Mouse (Mus musculus): ENCODE measurements around the gene Nsg2. TPM values are rescaled to one million over a fixed set of nuclear protein-coding genes. Genes with fewer than 3 reads are reported as not detected.

Gene Nsg2
- polyA plus RNA-seq, 1 experiment from 2014 or later, result 366 TPM

DNA sequence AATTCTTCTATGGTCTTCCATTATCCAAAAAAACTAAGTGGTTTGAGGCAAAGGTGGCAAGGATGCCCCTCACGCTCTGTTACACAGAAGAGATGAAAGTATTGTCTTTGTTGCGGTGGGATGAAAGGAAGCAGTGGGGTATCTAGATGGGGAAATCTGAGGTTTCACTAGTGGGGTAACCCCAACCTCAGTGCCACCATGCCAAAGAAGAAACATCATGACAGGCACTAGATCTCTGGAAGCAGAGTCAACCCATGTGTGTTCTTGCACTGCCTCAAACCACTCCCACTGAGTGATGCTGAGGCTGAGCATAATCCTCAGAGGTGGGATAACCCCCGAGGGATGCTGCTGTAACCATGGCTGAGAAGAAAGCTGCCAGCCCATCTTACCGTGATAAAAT lies 95.5 kb downstream of the Nsg2 start:
- Histone ChIP-seq H3K27me3 (no peaks in the 10 kb centered on the region), H3K36me3 (no peaks in the 10 kb centered on the region), H3K9me3 (no peaks in the 10 kb centered on the region), H3K4me2 (no peak overlapping the region), H3K4me3 (no peak overlapping the region), H3K9ac (no peak overlapping the region), H3K4me1 (replicated peaks) (peaks cover 5% of the 10 kb centered on the region), H3K27ac (replicated peaks) (no peak overlapping the region)
- ATAC-seq (ENCODE audit: low read depth), result no peak
- 86% methylated on average over 4 of the region's 4 CpGs for WGBS

DNA sequence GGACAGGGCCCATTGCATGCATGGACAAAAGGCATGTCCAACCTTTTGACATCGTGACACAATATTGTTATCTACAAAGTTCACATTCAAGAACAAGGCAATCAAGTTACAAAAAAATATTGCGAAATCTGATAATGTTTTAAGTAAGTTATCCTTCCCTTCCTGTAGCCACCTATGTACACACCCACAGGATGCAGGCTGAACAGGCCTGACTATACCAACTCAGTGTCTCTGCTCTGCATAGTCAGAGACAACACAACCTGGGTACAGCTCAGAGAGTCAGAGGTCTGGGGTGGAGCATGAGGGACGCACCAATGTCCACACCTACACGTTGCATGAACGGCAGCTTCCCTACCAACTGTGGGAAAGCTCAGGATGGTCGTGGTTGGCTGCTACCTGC lies 96.1 kb downstream of the Nsg2 start:
- no peak for ATAC-seq (ENCODE audit: low read depth)

DNA sequence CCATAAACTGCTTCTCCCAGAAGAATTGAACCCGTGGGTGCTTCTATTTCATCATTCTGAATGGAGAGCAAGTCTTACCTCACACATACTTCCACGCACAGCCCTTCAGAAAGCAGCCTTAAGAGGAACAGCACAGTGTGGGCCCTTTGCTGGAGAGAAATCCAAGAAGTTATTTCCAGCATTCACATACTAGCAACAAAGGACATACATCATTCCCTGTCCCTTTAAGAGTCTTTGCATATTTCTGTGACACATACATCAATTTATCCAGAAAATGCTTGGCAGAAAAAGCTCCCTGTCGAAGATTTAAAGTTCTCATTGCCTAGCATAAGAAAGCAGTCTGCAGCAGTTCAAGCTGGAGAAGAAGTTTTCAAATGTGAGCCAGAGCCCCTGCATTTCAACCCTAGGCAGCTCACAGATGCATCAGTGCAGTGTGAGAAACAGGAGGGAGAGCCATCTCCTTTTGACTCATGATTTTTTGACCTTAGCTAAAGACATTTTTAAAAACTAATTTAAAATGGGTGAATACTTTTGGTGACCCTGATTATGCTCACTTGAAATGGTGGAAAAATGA lies 100.9 kb downstream of the Nsg2 start:
- Histone ChIP-seq H3K9me3 (no peaks in the 10 kb centered on the region), H3K4me3 (no peak overlapping the region), H3K36me3 (no peaks in the 10 kb centered on the region), H3K4me1 (replicated peaks) (peaks cover 29% of the 10 kb centered on the region), H3K27ac (replicated peaks) (no peak overlapping the region), H3K9ac (no peak overlapping the region), H3K4me2 (no peak overlapping the region), H3K27me3 (no peaks in the 10 kb centered on the region)
- no peak for ATAC-seq (ENCODE audit: low read depth)
- WGBS, result 24% methylated on average over 3 of the region's 3 CpGs

More for the DNA sequence above, 96.1 kb downstream of the Nsg2 start:
- Histone ChIP-seq H3K4me3 (no peak overlapping the region), H3K9ac (no peak overlapping the region), H3K27ac (replicated peaks) (no peak overlapping the region), H3K36me3 (no peaks in the 10 kb centered on the region), H3K4me1 (replicated peaks) (peaks cover 7% of the 10 kb centered on the region), H3K27me3 (no peaks in the 10 kb centered on the region), H3K4me2 (no peak overlapping the region), H3K9me3 (no peaks in the 10 kb centered on the region)
- 92% methylated on average over 6 of the region's 6 CpGs for WGBS

DNA sequence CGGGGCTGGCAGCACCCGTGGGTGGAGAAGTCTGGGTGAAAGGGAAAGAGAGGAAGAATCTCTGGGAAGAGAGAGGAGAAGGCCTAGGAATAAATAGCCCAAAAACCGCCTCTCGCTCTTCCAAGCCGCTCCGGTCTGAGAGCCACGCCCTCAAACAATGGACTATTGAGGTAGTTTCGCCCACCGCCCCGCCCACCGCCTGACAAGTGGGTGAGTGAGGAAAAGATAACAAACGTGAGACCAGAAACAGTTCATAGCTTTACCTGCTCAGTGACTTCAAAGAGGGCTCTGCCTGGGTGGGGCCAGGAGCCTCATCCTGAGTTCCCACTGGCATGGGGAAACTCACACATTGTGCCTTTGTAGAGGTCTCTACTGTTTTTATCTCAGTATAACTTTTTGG lies 102.7 kb downstream of the Nsg2 start:
- WGBS, result 9% methylated on average over 12 of the region's 12 CpGs
- H3K27ac ChIP-seq (replicated peaks), result no peak overlapping the region
- peaks cover 42% of the 10 kb centered on the region for H3K4me1 ChIP-seq (replicated peaks)
- peak overlapping the region; percentile 2; the same call in 1 of the 2 replicates for H3K9ac ChIP-seq
- H3K4me2 ChIP-seq, result peak overlapping the region; percentile 32
- no peak for ATAC-seq (ENCODE audit: low read depth)
- H3K36me3 ChIP-seq, result no peaks in the 10 kb centered on the region
- no peaks in the 10 kb centered on the region for H3K9me3 ChIP-seq
- no peaks in the 10 kb centered on the region for H3K27me3 ChIP-seq
- no peak overlapping the region for H3K4me3 ChIP-seq

- Histone ChIP-seq H3K9me3 (no peaks in the 10 kb centered on the region), H3K27me3 (no peaks in the 10 kb centered on the region), H3K4me3 (no peak overlapping the region), H3K9ac (no peak overlapping the region), H3K27ac (replicated peaks) (no peak overlapping the region), H3K4me2 (no peak overlapping the region), H3K36me3 (no peaks in the 10 kb centered on the region), H3K4me1 (replicated peaks) (peaks cover 52% of the 10 kb centered on the region)
- 68% methylated on average over 9 of the region's 9 CpGs for WGBS
- no peak for ATAC-seq (ENCODE audit: low read depth)
These were observed 104.3 kb downstream of the Nsg2 start for GRCm38 (mm10) chr11:32104406-32105116.

- peak; percentile 73 for ATAC-seq (ENCODE audit: low read depth)
- Histone ChIP-seq H3K4me3 (no peak overlapping the region), H3K9me3 (no peaks in the 10 kb centered on the region), H3K36me3 (no peaks in the 10 kb centered on the region), H3K9ac (peak overlapping the region; percentile 35), H3K27me3 (no peaks in the 10 kb centered on the region), H3K27ac (replicated peaks) (peak overlapping the region; percentile 66), H3K4me1 (replicated peaks) (peaks cover 45% of the 10 kb centered on the region), H3K4me2 (no peak overlapping the region)
- 21% methylated on average over 10 of the region's 10 CpGs for WGBS
These were observed 105.7 kb downstream of the Nsg2 start for GRCm38 (mm10) chr11:32105750-32106646.

- WGBS, result 82% methylated on average over 4 of the region's 4 CpGs
- peaks cover 44% of the 10 kb centered on the region for H3K4me1 ChIP-seq (replicated peaks)
- H3K9ac ChIP-seq, result no peak overlapping the region
- H3K36me3 ChIP-seq, result no peaks in the 10 kb centered on the region
- H3K27me3 ChIP-seq, result no peaks in the 10 kb centered on the region
- no peak overlapping the region for H3K4me2 ChIP-seq
- no peaks in the 10 kb centered on the region for H3K9me3 ChIP-seq
- ATAC-seq (ENCODE audit: low read depth), result no peak
- no peak overlapping the region for H3K4me3 ChIP-seq
- H3K27ac ChIP-seq (replicated peaks), result peak overlapping the region; percentile 66
These were observed 106.4 kb downstream of the Nsg2 start for GRCm38 (mm10) chr11:32106647-32106985.

DNA sequence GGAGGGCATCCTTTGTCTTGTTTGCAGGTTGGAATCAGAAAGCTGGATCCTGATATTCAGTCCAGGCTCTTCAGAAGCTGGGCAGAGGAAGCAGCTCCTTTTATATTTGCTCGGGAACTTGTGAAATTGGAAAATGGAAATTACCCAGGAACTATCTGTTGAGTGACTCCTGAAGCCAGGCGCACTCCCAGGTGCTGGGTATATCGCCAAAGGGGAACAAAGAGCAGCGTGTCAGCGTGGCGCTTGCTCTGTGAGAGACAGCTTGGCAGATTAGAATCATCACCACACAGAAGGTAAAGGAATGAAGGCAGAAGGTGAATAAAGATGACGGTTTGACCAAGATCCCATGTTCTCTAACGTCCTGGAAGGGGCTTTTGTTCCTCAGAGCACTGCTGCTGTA lies 108.2 kb downstream of the Nsg2 start:
- H3K4me3 ChIP-seq, result no peak overlapping the region

More for the DNA sequence above, 108.2 kb downstream of the Nsg2 start:
- Histone ChIP-seq H3K36me3 (no peaks in the 10 kb centered on the region), H3K9ac (no peak overlapping the region), H3K27ac (replicated peaks) (peak overlapping the region; percentile 29), H3K9me3 (no peaks in the 10 kb centered on the region), H3K27me3 (no peaks in the 10 kb centered on the region), H3K4me1 (replicated peaks) (peaks cover 50% of the 10 kb centered on the region), H3K4me2 (no peak overlapping the region)
- WGBS, result 49% methylated on average over 8 of the region's 8 CpGs
- no peak for ATAC-seq (ENCODE audit: low read depth)

Other genes starting within 250 kb of the Nsg2 start
- gene Cpeb4, start 128.3 kb upstream of the Nsg2 start, polyA plus RNA-seq (2015; fragmentation: Nextera tagmentation; extraction: Ambion mirVana), result 15.1 and 18.2 TPM in 2 replicates
- 0.22 and 0.23 TPM in 2 replicates for gene 4930524B15Rik, start 34.9 kb upstream of the Nsg2 start, polyA plus RNA-seq (2015; fragmentation: Nextera tagmentation; extraction: Ambion mirVana)
- not detected in 2 replicates for gene Il9r, start 199.8 kb downstream of the Nsg2 start, polyA plus RNA-seq (2015; fragmentation: Nextera tagmentation; extraction: Ambion mirVana)
- gene Snrnp25, start 205.0 kb downstream of the Nsg2 start, polyA plus RNA-seq (2015; fragmentation: Nextera tagmentation; extraction: Ambion mirVana), result 45.7 and 46.8 TPM in 2 replicates
- 28.9 and 30.4 TPM in 2 replicates for gene Rhbdf1, start 221.8 kb downstream of the Nsg2 start, polyA plus RNA-seq (2015; fragmentation: Nextera tagmentation; extraction: Ambion mirVana)
- gene Mpg, start 226.0 kb downstream of the Nsg2 start, polyA plus RNA-seq (2015; fragmentation: Nextera tagmentation; extraction: Ambion mirVana), result 35.8 and 36.6 TPM in 2 replicates